In genomic region chr11:107012324-107013017, GRCm38 (mm10) we compare ENCODE assay signal across 1 mouse cellular context.
TF ChIP-seq lines count a peak whose summit lies in the region.

No protein-coding gene starts in this region.

TF ChIP-seq in CH12.LX, 34 proteins besides CTCF, POLR2A, EP300 and RAD21 (continued from another document):
- TF ChIP-seq MEF2A (IDR thresholded peaks at IDR 0.05; ENCODE audit: borderline replicate concordance, low read depth, low read length) (peak; percentile 6; the same call in 1 of the 2 replicates), HCFC1 (IDR thresholded peaks at IDR 0.05; ENCODE audit: low read depth, low read length) (peak; percentile 62), CHD1 (IDR thresholded peaks at IDR 0.05; ENCODE audit: low read depth, low read length) (no peak), ZMIZ1 (IDR thresholded peaks at IDR 0.05; ENCODE audit: low read depth, low read length) (no peak; the same call in 1 of the 2 replicates), MAFK (IDR thresholded peaks at IDR 0.05; ENCODE audit: insufficient replicate concordance, low read length) (peak; percentile 99), MAX (IDR thresholded peaks at IDR 0.05; ENCODE audit: low read length) (no peak), IRF4 (IDR thresholded peaks at IDR 0.05; ENCODE audit: low read depth, low read length) (peak; percentile 60), JUN (IDR thresholded peaks at IDR 0.05; ENCODE audit: insufficient read depth, low read depth, low read length) (no peak), GABPA (IDR thresholded peaks at IDR 0.05; ENCODE audit: insufficient replicate concordance, low read depth, low read length) (no peak), MXI1 (IDR thresholded peaks at IDR 0.05; ENCODE audit: low read depth, low read length) (no peak; the same call in 1 of the 2 replicates), KAT2A (IDR thresholded peaks at IDR 0.05; ENCODE audit: insufficient replicate concordance, low read length) (peak; percentile 82; the same call in 1 of the 2 replicates), ZC3H11A (IDR thresholded peaks at IDR 0.05; ENCODE audit: low read depth, low read length) (no peak), JUND (conservative IDR thresholded peaks at IDR 0.05; ENCODE audit: low read depth, low read length) (peak; percentile 50)
TF ChIP-seq in CH12.LX: peak in this region for 19.
